Mouse (Mus musculus): ENCODE results near the gene Gm21985.

GRCm38 (mm10) chr2:112264364-112264763, 1.8 kb upstream of the Gm21985 start:
- no peak for TF ChIP-seq CTCF (IDR thresholded peaks at IDR 0.05; ENCODE audit: low read depth)
- no peak for TF ChIP-seq EP300 (optimal IDR thresholded peaks at IDR 0.05)

Measured in stomach, postnatal 0 days (tissue).